Mouse (Mus musculus) intestine, embryonic 16.5 days (tissue): ENCODE measurements around the gene Phgr1. TPM values are rescaled to one million over a fixed set of nuclear protein-coding genes. Genes with fewer than 3 reads are reported as not detected.

Experiments
- ATAC-seq: fragments of 200-750 bp; cut with Nextera tagmentation; 2 replicates; pipeline ENCODE4 v1.8.0; 2017; ENCODE audit warnings: moderate TSS enrichment, moderate library complexity
- H3K27ac ChIP-seq: fragments of 300-500 bp; sonication (generic); 2 replicates; pipeline ENCODE4 v1.5.1; 2014; ENCODE audit warnings: mild to moderate bottlenecking, low read length
- H3K27me3 ChIP-seq: fragments of 300-500 bp; sonication (generic); replicated peaks from 2 replicates; pipeline ENCODE4 v1.6.1; 2014; ENCODE audit warnings: low read length, control low read depth, mixed read lengths; ENCODE audit not compliant: control insufficient read depth, insufficient read depth
- H3K36me3 ChIP-seq: fragments of 300-500 bp; sonication (generic); 2 replicates; pipeline ENCODE4 v1.6.1; 2014; ENCODE audit warnings: low read length, control low read depth; ENCODE audit not compliant: control insufficient read depth, insufficient read depth
- H3K4me1 ChIP-seq: fragments of 300-500 bp; sonication (generic); 2 replicates; pipeline ENCODE4 v1.6.1; 2014; ENCODE audit warnings: low read length, control low read depth, mixed read lengths; ENCODE audit not compliant: control insufficient read depth, insufficient read depth
- H3K4me2 ChIP-seq: fragments of 300-500 bp; sonication (generic); 2 replicates; pipeline ENCODE4 v1.6.1; 2014; ENCODE audit warnings: low read depth, low read length, control low read depth
- H3K4me3 ChIP-seq: fragments of 300-500 bp; sonication (generic); 2 replicates; pipeline ENCODE4 v1.5.1; 2014; ENCODE audit warnings: mild to moderate bottlenecking, low read length
- H3K9ac ChIP-seq: fragments of 300-500 bp; sonication (generic); 2 replicates; pipeline ENCODE4 v1.6.1; 2014; ENCODE audit warnings: low read depth, low read length
- H3K9me3 ChIP-seq: fragments of 300-500 bp; sonication (generic); 2 replicates; pipeline ENCODE4 v1.6.1; 2016; ENCODE audit warnings: low read length, control low read depth; ENCODE audit not compliant: control insufficient read depth
- WGBS: fragments of 180-500 bp; shearing (Covaris S2); extraction: QIAGEN DNeasy Blood & Tissue Kit; methylation state at CpG from one replicate; pipeline ENCODE4 v1.1.7; 2014; 5-methylcytosine and 5-hydroxymethylcytosine counted together
- polyA plus RNA-seq: library from polyadenylated mRNA; unstranded; fragments of >200 nt; fragmentation: Nextera tagmentation; extraction: Ambion mirVana; gene quantifications from 2 replicates; pipeline ENCODE4 v1.2.1, GENCODE M21; 2015

The Phgr1 gene
- polyA plus RNA-seq, 1 experiment from 2014 or later, result 66.9 TPM

DNA sequence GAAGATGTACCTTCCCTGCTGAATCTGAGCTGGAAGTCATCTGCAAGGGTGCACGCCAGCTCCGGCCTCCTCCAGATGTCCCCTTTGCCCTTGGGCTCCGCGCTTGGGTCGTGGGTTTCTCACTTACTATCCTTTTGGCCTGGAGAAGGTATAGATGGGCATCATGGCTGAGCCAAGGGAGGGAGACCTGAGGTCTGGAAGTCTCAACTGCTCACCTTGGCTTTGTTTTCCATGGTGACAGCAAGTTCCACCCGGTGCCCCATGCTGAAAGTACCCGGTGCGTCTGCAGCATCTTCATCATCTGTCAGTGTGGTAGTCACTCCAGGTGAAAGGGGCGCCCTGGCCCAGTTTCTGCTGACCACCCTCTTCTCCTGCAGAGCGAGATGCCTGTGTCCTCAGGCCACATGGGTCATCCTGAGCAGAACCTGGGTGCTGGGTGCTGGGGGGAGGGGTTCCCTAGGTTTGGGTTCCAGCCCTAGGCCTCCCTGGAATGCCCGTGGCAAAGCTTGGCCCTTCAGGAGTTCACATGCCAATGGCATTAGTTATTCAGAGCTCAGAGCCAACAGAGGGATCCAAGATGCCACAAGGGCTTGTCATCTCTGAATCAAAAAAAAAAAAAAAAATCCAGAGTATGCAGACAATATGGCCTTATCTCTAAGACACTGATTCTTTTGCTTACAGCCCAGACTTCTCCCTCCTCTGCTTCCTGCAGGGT lies 12.1 kb upstream of the Phgr1 start:
- Histone ChIP-seq H3K4me2 (no peak overlapping the region), H3K27me3 (no peaks in the 10 kb centered on the region), H3K27ac (no peak overlapping the region), H3K36me3 (no peaks in the 10 kb centered on the region), H3K4me3 (no peak overlapping the region), H3K4me1 (peaks cover 49% of the 10 kb centered on the region), H3K9me3 (no peaks in the 10 kb centered on the region), H3K9ac (no peak overlapping the region; the same call in 1 of the 2 replicates)
- 87% methylated on average over 11 of the region's 11 CpGs for whole genome bisulfite sequencing
- no peak for ATAC-seq

GRCm38 (mm10) chr2:118761358-118761757 lies 11.2 kb upstream of the Phgr1 start:
- ATAC-seq, result no peak
- 84% methylated on average over 12 of the region's 12 CpGs for WGBS
- Histone ChIP-seq H3K9ac (peak overlapping the region; percentile 68), H3K4me3 (no peak overlapping the region), H3K4me1 (peaks cover 49% of the 10 kb centered on the region), H3K9me3 (no peaks in the 10 kb centered on the region), H3K27me3 (no peaks in the 10 kb centered on the region), H3K27ac (peak overlapping the region; percentile 93), H3K36me3 (no peaks in the 10 kb centered on the region), H3K4me2 (peak overlapping the region; percentile 59; the same call in 1 of the 2 replicates)

GRCm38 (mm10) chr2:118761906-118762783 lies 10.4 kb upstream of the Phgr1 start, which contains the start of gene Ccdc9b:
Gene Ccdc9b, minus strand, starts transcription at chr2:118762661.
- no peaks in the 10 kb centered on the region for H3K9me3 ChIP-seq
- peak within 1 kb of the TSS; percentile 31 for H3K4me3 ChIP-seq
- peak; percentile 84 for ATAC-seq
- no peaks in the 10 kb centered on the region for H3K36me3 ChIP-seq
- H3K4me1 ChIP-seq, result peaks cover 49% of the 10 kb centered on the region
- no peaks in the 10 kb centered on the region for H3K27me3 ChIP-seq
- H3K9ac ChIP-seq, result peak within 1 kb of the TSS; percentile 68
- H3K27ac ChIP-seq, result peak within 1 kb of the TSS; percentile 93
- WGBS, result 7% methylated on average over 29 of the region's 29 CpGs
- peak within 1 kb of the TSS; percentile 59 for H3K4me2 ChIP-seq

- Histone ChIP-seq H3K4me2 (peak overlapping the region; percentile 59; the same call in 1 of the 2 replicates), H3K4me1 (peaks cover 49% of the 10 kb centered on the region), H3K9me3 (no peaks in the 10 kb centered on the region), H3K4me3 (peak overlapping the region; percentile 31), H3K27ac (peak overlapping the region; percentile 93), H3K27me3 (no peaks in the 10 kb centered on the region), H3K36me3 (no peaks in the 10 kb centered on the region), H3K9ac (peak overlapping the region; percentile 68)
- 15% methylated on average over 10 of the region's 10 CpGs for WGBS
- no peak for ATAC-seq
Measured at GRCm38 (mm10) chr2:118762784-118763148, 9.8 kb upstream of the Phgr1 start.

DNA sequence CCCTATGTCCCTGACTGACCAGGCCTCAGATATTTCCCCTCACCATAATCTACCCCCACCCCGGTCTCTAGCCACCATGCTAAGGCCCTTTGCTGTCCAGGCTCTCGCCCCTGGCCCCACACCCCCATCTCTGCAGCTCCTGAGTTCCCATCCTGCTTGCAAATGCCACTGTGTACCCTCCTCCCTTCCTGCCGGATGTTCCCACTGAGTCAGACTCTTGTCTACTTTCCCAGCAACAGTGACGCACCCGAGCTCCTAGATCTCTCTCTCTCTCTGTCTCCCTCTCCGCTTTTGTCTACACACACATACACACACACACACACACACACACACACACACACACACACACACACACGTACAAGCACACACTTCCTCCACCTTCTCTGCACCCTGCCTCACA lies 9.1 kb upstream of the Phgr1 start:
- peaks cover 52% of the 10 kb centered on the region for H3K4me1 ChIP-seq
- H3K27ac ChIP-seq, result no peak overlapping the region
- ATAC-seq, result no peak
- H3K36me3 ChIP-seq, result no peaks in the 10 kb centered on the region
- no peaks in the 10 kb centered on the region for H3K27me3 ChIP-seq
- no peak overlapping the region for H3K4me3 ChIP-seq
- H3K9ac ChIP-seq, result no peak overlapping the region; the same call in 1 of the 2 replicates
- WGBS, result 64% methylated on average over 7 of the region's 7 CpGs
- H3K4me2 ChIP-seq, result no peak overlapping the region
- H3K9me3 ChIP-seq, result no peaks in the 10 kb centered on the region

DNA sequence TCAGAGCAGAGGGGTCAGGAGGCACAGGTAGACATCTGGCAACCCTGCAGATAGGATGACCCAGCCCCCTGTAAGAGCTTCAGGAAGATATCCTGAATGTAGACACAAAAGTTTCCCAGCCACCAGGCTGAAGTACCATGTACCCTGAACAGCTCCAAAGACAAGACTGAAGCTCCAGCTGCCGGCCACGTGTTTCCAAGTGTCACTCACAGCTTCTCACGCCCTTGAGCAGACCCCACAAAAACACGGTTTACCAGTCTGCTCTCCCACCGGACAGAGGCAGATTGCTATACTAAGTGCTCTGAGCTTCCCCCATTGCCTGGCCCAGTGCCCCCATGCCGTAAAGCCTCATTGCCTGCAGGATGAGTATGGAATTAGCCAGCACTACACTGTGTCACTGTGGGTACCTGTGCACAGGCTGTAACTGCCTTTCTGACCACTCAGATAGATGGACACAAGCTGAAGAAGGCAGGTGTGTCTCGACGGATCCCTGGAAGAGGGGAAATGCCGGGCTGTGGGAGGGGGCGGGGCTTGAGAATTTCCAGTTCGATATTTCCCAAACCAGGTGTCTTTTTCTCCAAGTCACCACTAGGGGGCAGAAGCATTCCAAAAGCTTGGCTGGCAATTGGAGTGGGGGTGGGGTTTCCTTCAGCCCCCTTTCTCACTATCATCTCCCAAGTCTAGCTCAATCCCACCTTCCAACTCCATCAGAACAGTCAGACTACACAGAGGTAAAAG lies 8.3 kb upstream of the Phgr1 start:
- H3K4me3 ChIP-seq, result no peak overlapping the region
- 23% methylated on average over 11 of the region's 11 CpGs for WGBS
- no peak overlapping the region for H3K27ac ChIP-seq
- peaks cover 52% of the 10 kb centered on the region for H3K4me1 ChIP-seq
- no peak overlapping the region for H3K9ac ChIP-seq
- no peak overlapping the region for H3K4me2 ChIP-seq
- H3K9me3 ChIP-seq, result no peaks in the 10 kb centered on the region
- ATAC-seq, result no peak
- H3K36me3 ChIP-seq, result no peaks in the 10 kb centered on the region
- H3K27me3 ChIP-seq, result no peaks in the 10 kb centered on the region

- Histone ChIP-seq H3K9ac (no peak overlapping the region), H3K4me3 (no peak overlapping the region), H3K36me3 (no peaks in the 10 kb centered on the region), H3K4me1 (peaks cover 46% of the 10 kb centered on the region), H3K4me2 (no peak overlapping the region), H3K9me3 (no peaks in the 10 kb centered on the region), H3K27me3 (no peaks in the 10 kb centered on the region), H3K27ac (no peak overlapping the region)
- WGBS, result 88% methylated on average over 5 of the region's 5 CpGs
- ATAC-seq, result no peak
Measured at GRCm38 (mm10) chr2:118764875-118765274, 7.7 kb upstream of the Phgr1 start.

GRCm38 (mm10) chr2:118766041-118767033 lies 6.2 kb upstream of the Phgr1 start:
- no peak for ATAC-seq
- Histone ChIP-seq H3K4me1 (peaks cover 39% of the 10 kb centered on the region), H3K4me3 (no peak overlapping the region), H3K36me3 (no peaks in the 10 kb centered on the region), H3K27ac (no peak overlapping the region), H3K9ac (no peak overlapping the region), H3K4me2 (no peak overlapping the region), H3K9me3 (no peaks in the 10 kb centered on the region), H3K27me3 (no peaks in the 10 kb centered on the region)
- 76% methylated on average over 10 of the region's 10 CpGs for WGBS
